Mouse (Mus musculus) right cerebral cortex, postnatal 4 days (tissue): ENCODE results near the gene Slc43a3.

Source experiments
- DNase-seq: peaks from one replicate; pipeline ENCODE4 v3.0.0-alpha.2; 2022

The Slc43a3 gene

GRCm38 (mm10) chr2:84938249-84938946 is 2.0 kb downstream of the Slc43a3 start:
- no peak for DNase-seq

GRCm38 (mm10) chr2:84939306-84939705 is 2.9 kb downstream of the Slc43a3 start:
- no peak for DNase-seq

- DNase-seq: no peak
These were observed 3.3 kb downstream of the Slc43a3 start for GRCm38 (mm10) chr2:84939711-84940110.

GRCm38 (mm10) chr2:84941332-84941731 is 5.0 kb downstream of the Slc43a3 start:
- no peak for DNase-seq

- DNase-seq: no peak
These were observed 5.4 kb downstream of the Slc43a3 start for GRCm38 (mm10) chr2:84941795-84942194.

- DNase-seq: no peak
These were observed 10.9 kb downstream of the Slc43a3 start for GRCm38 (mm10) chr2:84947154-84947771.

GRCm38 (mm10) chr2:84948252-84948651 is 11.9 kb downstream of the Slc43a3 start:
- no peak for DNase-seq

GRCm38 (mm10) chr2:84948721-84949120 is 12.3 kb downstream of the Slc43a3 start:
- no peak for DNase-seq

- no peak for DNase-seq
These were observed 14.6 kb downstream of the Slc43a3 start for GRCm38 (mm10) chr2:84951027-84951426.

GRCm38 (mm10) chr2:84952251-84952650 is 15.9 kb downstream of the Slc43a3 start:
- no peak for DNase-seq

GRCm38 (mm10) chr2:84952693-84953092 is 16.3 kb downstream of the Slc43a3 start:
- DNase-seq: no peak

- DNase-seq: no peak
These were observed 19.1 kb downstream of the Slc43a3 start for GRCm38 (mm10) chr2:84955435-84955834.

GRCm38 (mm10) chr2:84956274-84956673 is 19.9 kb downstream of the Slc43a3 start:
- peak; percentile 55 for DNase-seq

GRCm38 (mm10) chr2:84958588-84959264 is 22.3 kb downstream of the Slc43a3 start:
- DNase-seq: no peak

GRCm38 (mm10) chr2:84961300-84961699 is 24.9 kb downstream of the Slc43a3 start:
- DNase-seq: no peak

GRCm38 (mm10) chr2:84961901-84962300 is 25.5 kb downstream of the Slc43a3 start:
- DNase-seq: no peak

- DNase-seq: no peak
These were observed 26.6 kb downstream of the Slc43a3 start for GRCm38 (mm10) chr2:84962906-84963507.

GRCm38 (mm10) chr2:84964111-84964801 is 27.9 kb downstream of the Slc43a3 start:
- DNase-seq: no peak

- no peak for DNase-seq
These were observed 31.1 kb downstream of the Slc43a3 start for GRCm38 (mm10) chr2:84967318-84967991.

- DNase-seq: no peak
These were observed 39.2 kb downstream of the Slc43a3 start for GRCm38 (mm10) chr2:84975580-84975979.

- DNase-seq: no peak
These were observed 43.8 kb downstream of the Slc43a3 start, which contains the start of gene Prg2 for GRCm38 (mm10) chr2:84980188-84980587. Prg2 (plus strand) TSS chr2:84980461.

- no peak for DNase-seq
These were observed 51.6 kb downstream of the Slc43a3 start, which contains the start of gene Prg3 for GRCm38 (mm10) chr2:84987930-84988329. Prg3 (plus strand) TSS chr2:84988215.
